Mouse (Mus musculus): Measurements from ENCODE around the gene Usp26. TPM values are rescaled to one million over a fixed set of nuclear protein-coding genes. Genes with fewer than 3 reads are reported as not detected.

Usp26 gene
- not detected for polyA plus RNA-seq (2015; fragmentation: Illumina TruSeq; extraction: RNeasy Lipid Tissue Mini Kit (QIAGEN cat#74804); ENCODE audit: insufficient read depth, low replicate concordance)

GRCm38 (mm10) chrX:51801133-51801532 is at the start of gene Usp26:
Usp26 (minus strand) TSS chrX:51801233.

Other genes starting within 250 kb of the Usp26 start
- gene Hs6st2, start 119.4 kb downstream of the Usp26 start, polyA plus RNA-seq (2015; fragmentation: Illumina TruSeq; extraction: RNeasy Lipid Tissue Mini Kit (QIAGEN cat#74804); ENCODE audit: insufficient read depth, low replicate concordance) = 39.3 TPM
- gene 1700080O16Rik, start 171.5 kb upstream of the Usp26 start, polyA plus RNA-seq (2015; fragmentation: Illumina TruSeq; extraction: RNeasy Lipid Tissue Mini Kit (QIAGEN cat#74804); ENCODE audit: insufficient read depth, low replicate concordance) = not detected

Data from spleen, adult 10 weeks (tissue).